Mouse (Mus musculus) CH12.LX (cell line): ENCODE data around the gene Mapkapk2. TPM values are rescaled to one million over a fixed set of nuclear protein-coding genes. Genes with fewer than 3 reads are reported as not detected.

Source experiments
- DNase-seq: peaks from one replicate; pipeline ENCODE4 v3.0.0-alpha.2; 2013; ENCODE audit errors: extremely low read depth
- H3K27ac ChIP-seq: 2 replicates; pipeline ENCODE4 v1.5.1; 2012; ENCODE audit warnings: low read depth, mild to moderate bottlenecking, control low read depth, moderate library complexity; ENCODE audit not compliant: insufficient read depth
- H3K27me3 ChIP-seq: replicated peaks from 2 replicates; pipeline ENCODE3; 2012; ENCODE audit warnings: inconsistent platforms
- H3K36me3 ChIP-seq, 2 experiments: replicated peaks in 1 of 2; 2 replicates each; pipeline versions ENCODE3 to v1.6.1; 2012; ENCODE audit warnings: inconsistent platforms in 1 of 2, low read length in 1 of 2, mild to moderate bottlenecking in 1 of 2, mixed read lengths in 1 of 2, moderate library complexity in 1 of 2; ENCODE audit not compliant: control insufficient read depth in 1 of 2, insufficient read depth in 1 of 2
- H3K4me1 ChIP-seq, 2 experiments: 2 replicates each; pipeline ENCODE4 v1.6.1; 2012; ENCODE audit warnings: inconsistent platforms in 1 of 2, moderate library complexity in 1 of 2; ENCODE audit not compliant: insufficient read depth in 2 of 2, control insufficient read depth in 1 of 2
- H3K4me2 ChIP-seq: 2 replicates; pipeline ENCODE4 v1.6.1; 2012; ENCODE audit warnings: low read depth, mild to moderate bottlenecking, control low read depth; ENCODE audit not compliant: poor library complexity, insufficient read depth, severe bottlenecking
- H3K4me3 ChIP-seq, 3 experiments: fragments of 150-350 bp in 1 of 3; sonication (generic) in 1 of 3; replicated peaks in 1 of 3; 2 replicates each; pipeline versions ENCODE3 to v1.5.1; 2011 to 2012; ENCODE audit warnings: low read depth in 2 of 3, low read length in 2 of 3, mild to moderate bottlenecking in 2 of 3, moderate library complexity in 2 of 3, control low read depth in 1 of 3, improper control_type of control experiment in 1 of 3, inconsistent platforms in 1 of 3, mixed read lengths in 1 of 3; ENCODE audit not compliant: poor library complexity in 1 of 3
- H3K79me2 ChIP-seq: replicated peaks from 2 replicates; pipeline ENCODE4 v1.6.1; 2012; ENCODE audit warnings: mild to moderate bottlenecking, moderate library complexity; ENCODE audit not compliant: control insufficient read depth, poor library complexity, insufficient read depth, severe bottlenecking; ENCODE audit errors: extremely low read depth
- H3K9ac ChIP-seq: 2 replicates; pipeline ENCODE4 v1.6.1; 2012; ENCODE audit warnings: low read depth, mild to moderate bottlenecking, control low read depth, moderate library complexity; ENCODE audit not compliant: insufficient read depth
- H3K9me3 ChIP-seq: replicated peaks from 2 replicates; pipeline ENCODE3; 2012; ENCODE audit warnings: low read length, inconsistent platforms, mixed read lengths
- CHD2 ChIP-seq: IDR thresholded peaks from 2 replicates; pipeline ENCODE4 v1.6.1; 2011; ENCODE audit warnings: low read length, improper control_type of control experiment
- CTCF ChIP-seq, 2 experiments: IDR thresholded peaks in 1 of 2; conservative IDR thresholded peaks in 1 of 2; 2 replicates each; pipeline ENCODE4 v1.5.1; 2011 to 2012; ENCODE audit warnings: low read depth in 2 of 2, low read length in 2 of 2, improper control_type of control experiment in 1 of 2, inconsistent platforms in 1 of 2, mild to moderate bottlenecking in 1 of 2, moderate library complexity in 1 of 2
- ELF1 ChIP-seq: IDR thresholded peaks from 2 replicates; pipeline ENCODE4 v1.6.1; 2014; ENCODE audit warnings: low read depth, mild to moderate bottlenecking, inconsistent platforms, low read length, improper control_type of control experiment
- EP300 ChIP-seq: IDR thresholded peaks from 2 replicates; pipeline ENCODE4 v1.6.1; 2011; ENCODE audit warnings: low read length, improper control_type of control experiment
- ETS1 ChIP-seq: conservative IDR thresholded peaks from 2 replicates; pipeline ENCODE4 v1.6.1; 2012; ENCODE audit warnings: low read depth, mild to moderate bottlenecking, inconsistent platforms, low read length, improper control_type of control experiment, moderate library complexity
- IRF4 ChIP-seq: IDR thresholded peaks from 2 replicates; pipeline ENCODE4 v1.6.1; 2014; ENCODE audit warnings: low read depth, mild to moderate bottlenecking, inconsistent platforms, low read length, improper control_type of control experiment
- JUND ChIP-seq: conservative IDR thresholded peaks from 2 replicates; pipeline ENCODE4 v1.6.1; 2011; ENCODE audit warnings: low read depth, low read length, improper control_type of control experiment
- KAT2A ChIP-seq: IDR thresholded peaks from 2 replicates; pipeline ENCODE4 v1.6.1; 2012; ENCODE audit warnings: low read length, improper control_type of control experiment, inconsistent platforms; ENCODE audit not compliant: insufficient replicate concordance
- MAFK ChIP-seq: IDR thresholded peaks from 2 replicates; pipeline ENCODE4 v1.6.1; 2011; ENCODE audit warnings: low read length, improper control_type of control experiment; ENCODE audit not compliant: insufficient replicate concordance
- MAX ChIP-seq: IDR thresholded peaks from 2 replicates; pipeline ENCODE4 v1.6.1; 2011; ENCODE audit warnings: low read length, improper control_type of control experiment
- MEF2A ChIP-seq: IDR thresholded peaks from 2 replicates; pipeline ENCODE4 v1.6.1; 2014; ENCODE audit warnings: low read depth, mild to moderate bottlenecking, inconsistent platforms, low read length, improper control_type of control experiment, borderline replicate concordance
- NELFE ChIP-seq: IDR thresholded peaks from 2 replicates; pipeline ENCODE4 v1.6.1; 2011; ENCODE audit warnings: low read depth, low read length, improper control_type of control experiment
- NRF1 ChIP-seq: IDR thresholded peaks from 2 replicates; pipeline ENCODE4 v1.6.1; 2014; ENCODE audit warnings: low read depth, mild to moderate bottlenecking, inconsistent platforms, low read length, improper control_type of control experiment, moderate library complexity
- PAX5 ChIP-seq: IDR thresholded peaks from 2 replicates; pipeline ENCODE4 v1.6.1; 2012; ENCODE audit warnings: low read length, inconsistent platforms, mixed read lengths
- POLR2AphosphoS2 ChIP-seq: IDR thresholded peaks from 2 replicates; pipeline ENCODE4 v1.6.1; 2011; ENCODE audit warnings: low read depth, low read length, improper control_type of control experiment
- RAD21 ChIP-seq: IDR thresholded peaks from 2 replicates; pipeline ENCODE4 v1.6.1; 2011; ENCODE audit warnings: low read depth, mild to moderate bottlenecking, low read length, improper control_type of control experiment, moderate library complexity
- TBP ChIP-seq: conservative IDR thresholded peaks from 2 replicates; pipeline ENCODE4 v1.6.1; 2011; ENCODE audit warnings: low read depth, low read length, improper control_type of control experiment
- TCF12 ChIP-seq: IDR thresholded peaks from 2 replicates; pipeline ENCODE4 v1.6.1; 2014; ENCODE audit warnings: low read depth, mild to moderate bottlenecking, inconsistent platforms, low read length, improper control_type of control experiment
- UBTF ChIP-seq: IDR thresholded peaks from 2 replicates; pipeline ENCODE4 v1.6.1; 2012; ENCODE audit warnings: low read depth, mild to moderate bottlenecking, inconsistent platforms, low read length, improper control_type of control experiment, moderate library complexity
- USF1 ChIP-seq: IDR thresholded peaks from 2 replicates; pipeline ENCODE4 v1.6.1; 2014; ENCODE audit warnings: low read depth, mild to moderate bottlenecking, inconsistent platforms, low read length, improper control_type of control experiment
- USF2 ChIP-seq: conservative IDR thresholded peaks from 2 replicates; pipeline ENCODE4 v1.6.1; 2011; ENCODE audit warnings: low read depth, low read length, improper control_type of control experiment
- ZC3H11A ChIP-seq: IDR thresholded peaks from 2 replicates; pipeline ENCODE4 v1.6.1; 2012; ENCODE audit warnings: low read depth, mild to moderate bottlenecking, inconsistent platforms, low read length, improper control_type of control experiment
- ZNF384 ChIP-seq: IDR thresholded peaks from 2 replicates; pipeline ENCODE4 v1.6.1; 2012; ENCODE audit warnings: low read depth, low read length, improper control_type of control experiment, inconsistent platforms
- dilution Hi-C: fragments of 300-500 bp; cut with MboI; formaldehyde crosslinking; loops from 2 replicates; pipeline ENCODE4 v1.14.3; 2020; ENCODE audit warnings: low sequenced_read_pairs; ENCODE audit not compliant: extremely low pct_unique_long_range_greater_than_20kb, extremely low pct_ligation_motif_present
- in situ Hi-C: fragments of 300-500 bp; cut with MboI; formaldehyde crosslinking; loops from 3 replicates; pipeline ENCODE4 v1.14.3; 2019; ENCODE audit warnings: low sequenced_read_pairs, low pct_ligation_motif_present, low pct_unique_long_range_greater_than_20kb, mixed read lengths
- polyA plus RNA-seq: library from polyadenylated mRNA; unstranded; fragments of >175 nt; gene quantifications from 2 replicates; pipeline ENCODE4 v1.2.1, GENCODE M21; 2012; ENCODE audit warnings: low read depth; ENCODE audit not compliant: insufficient read length
- total RNA-seq, 2 experiments: library from RNA; depleted of rRNA; stranded (reverse); fragments of 300-350 nt in 1 of 2; fragments of >200 nt in 1 of 2; gene quantifications; 2 replicates each; pipeline ENCODE4 v1.2.3; 2012 to 2014

Gene Mapkapk2
- total and polyA plus RNA-seq, 3 experiments: 55.0 to 63.5 (median 62.9) TPM

GRCm38 (mm10) chr1:131031267-131031666, 66.4 kb downstream of the Mapkapk2 start:
- DNase-seq: no peak
- Histone ChIP-seq H3K36me3 (no peaks in the 10 kb centered on the region), H3K4me1 (peaks cover 3 to 32% of the 10 kb centered on the region in 2 experiments; a peak in 3 of 4 replicates), H3K9ac (no peak overlapping the region), H3K9me3 (no peaks in the 10 kb centered on the region), H3K27ac (no peak overlapping the region), H3K27me3 (no peaks in the 10 kb centered on the region), H3K4me3 (no peak overlapping the region), H3K79me2 (no peaks in the 10 kb centered on the region), H3K4me2 (no peak overlapping the region)
- dilution Hi-C loops (no loop called here), in situ Hi-C loops (no loop called here)
- TF ChIP-seq TBP (no peak), KAT2A (no peak), ELF1 (no peak), MAFK (no peak), ZNF384 (no peak), MEF2A (no peak), MAX (no peak), PAX5 (no peak), TCF12 (no peak), POLR2AphosphoS2 (no peak), RAD21 (no peak), ZC3H11A (no peak), NELFE (no peak), USF1 (no peak), JUND (no peak), USF2 (no peak), IRF4 (no peak), NRF1 (no peak), ETS1 (no peak), CTCF (conservative IDR thresholded peaks at IDR 0.05 in 1 of 2, IDR thresholded peaks at IDR 0.05 in 1 of 2; ENCODE audit: low read depth in 2 of 2, low read length in 2 of 2) (no peak)

- in situ Hi-C loops: no loop called here
- no peak overlapping the region for H3K27ac ChIP-seq
- no peak for TF ChIP-seq EP300
- no peak for TF ChIP-seq UBTF
- no peak for TF ChIP-seq CHD2
- no peak for TF ChIP-seq TCF12
- no peak for TF ChIP-seq USF2
- TF ChIP-seq, all 38 proteins: peak for 0
- no peaks in the 10 kb centered on the region for H3K9me3 ChIP-seq
- dilution Hi-C loops: no loop called here
- peaks cover under 1 to 5% of the 10 kb centered on the region in 2 experiments for H3K36me3 ChIP-seq
- H3K4me1 ChIP-seq: peaks cover 9 to 33% of the 10 kb centered on the region in 2 experiments
- H3K79me2 ChIP-seq: no peaks in the 10 kb centered on the region
- H3K4me2 ChIP-seq: no peak overlapping the region
- no peak overlapping the region for H3K4me3 ChIP-seq
- H3K9ac ChIP-seq: no peak overlapping the region
- DNase-seq: no peak
- H3K27me3 ChIP-seq: no peaks in the 10 kb centered on the region
Observed at GRCm38 (mm10) chr1:131030261-131030660, 67.4 kb downstream of the Mapkapk2 start.
